Mouse (Mus musculus) forebrain, postnatal 0 days (tissue): ENCODE data around the gene Zbtb32. TPM values are rescaled to one million over a fixed set of nuclear protein-coding genes. Genes with fewer than 3 reads are reported as not detected.

ENCODE experiments used
- ATAC-seq: fragments of 200-750 bp; cut with Nextera tagmentation; 2 replicates; pipeline ENCODE4 v1.8.0; 2017; ENCODE audit warnings: mild to moderate bottlenecking, moderate library complexity
- DNase-seq: peaks from one replicate; pipeline ENCODE4 v3.0.0-alpha.2; 2015
- H3K27ac ChIP-seq: fragments of 300-500 bp; sonication (generic); 2 replicates; pipeline ENCODE4 v1.5.1; 2014; ENCODE audit warnings: low read depth, mild to moderate bottlenecking, antibody characterized with exemption, low read length, moderate library complexity, mixed read lengths
- H3K27me3 ChIP-seq: fragments of 300-500 bp; sonication (generic); 2 replicates; pipeline ENCODE4 v1.6.1; 2014; ENCODE audit warnings: mild to moderate bottlenecking, low read length, mixed read lengths; ENCODE audit not compliant: insufficient read depth
- H3K36me3 ChIP-seq: fragments of 300-500 bp; sonication (generic); 2 replicates; pipeline ENCODE4 v1.6.1; 2014; ENCODE audit warnings: mild to moderate bottlenecking, moderate library complexity; ENCODE audit not compliant: insufficient read depth
- H3K4me1 ChIP-seq: fragments of 300-500 bp; sonication (generic); 2 replicates; pipeline ENCODE4 v1.6.1; 2014; ENCODE audit warnings: antibody characterized with exemption; ENCODE audit not compliant: insufficient read depth
- H3K4me2 ChIP-seq: fragments of 300-500 bp; sonication (generic); 2 replicates; pipeline ENCODE4 v1.6.1; 2014; ENCODE audit warnings: low read depth, mild to moderate bottlenecking, moderate library complexity
- H3K4me3 ChIP-seq: fragments of 300-500 bp; sonication (generic); 2 replicates; pipeline ENCODE4 v1.5.1; 2014; ENCODE audit warnings: low read depth, low read length, mixed read lengths
- H3K9ac ChIP-seq: fragments of 300-500 bp; sonication (generic); 2 replicates; pipeline ENCODE4 v1.6.1; 2014; ENCODE audit warnings: mild to moderate bottlenecking
- H3K9me3 ChIP-seq: fragments of 300-500 bp; sonication (generic); 2 replicates; pipeline ENCODE4 v1.6.1; 2016; ENCODE audit warnings: low read length
- CTCF ChIP-seq: sonication (generic); IDR thresholded peaks from 2 replicates; pipeline ENCODE4 v1.5.1; 2016; ENCODE audit warnings: antibody characterized with exemption, control low read depth, low read depth
- whole genome bisulfite sequencing: fragments of 180-500 bp; shearing (Covaris S2); extraction: QIAGEN DNeasy Blood & Tissue Kit; methylation state at CpG from one replicate; pipeline ENCODE4 v1.1.7; 2014; 5-methylcytosine and 5-hydroxymethylcytosine counted together
- polyA plus RNA-seq: library from polyadenylated mRNA; unstranded; fragments of >200 nt; fragmentation: Nextera tagmentation; extraction: Ambion mirVana; gene quantifications from 2 replicates; pipeline ENCODE4 v1.2.1, GENCODE M21; 2015
- total RNA-seq: library from RNA; depleted of rRNA; stranded (reverse); fragments of >200 nt; gene quantifications from 2 replicates; pipeline ENCODE4 v1.2.3, GENCODE M21; 2014

Zbtb32 gene
- total and polyA plus RNA-seq, 2 experiments from 2014 or later, result 0.17 TPM; not detected in 1

- no peak for TF ChIP-seq CTCF
- Histone ChIP-seq H3K9ac (no peak within 1 kb of the TSS), H3K27me3 (no peaks in the 10 kb centered on the region), H3K27ac (no peak within 1 kb of the TSS), H3K9me3 (no peaks in the 10 kb centered on the region), H3K4me1 (no peaks in the 10 kb centered on the region), H3K4me3 (no peak within 1 kb of the TSS), H3K4me2 (no peak within 1 kb of the TSS), H3K36me3 (peaks cover 16% of the 10 kb centered on the region; the same call in 1 of the 2 replicates)
- ATAC-seq (no peak), DNase-seq (no peak)
- WGBS, result 76% methylated on average over 8 of the region's 8 CpGs
Observed at GRCm38 (mm10) chr7:30612654-30613402, 14.1 kb upstream of the Zbtb32 start, which contains the start of gene Upk1a. Gene Upk1a, minus strand, starts transcription at chr7:30612847.

GRCm38 (mm10) chr7:30610043-30610442 is 11.3 kb upstream of the Zbtb32 start:
- no peaks in the 10 kb centered on the region for H3K36me3 ChIP-seq
- no peak overlapping the region for H3K9ac ChIP-seq
- ATAC-seq, result no peak
- H3K9me3 ChIP-seq, result no peaks in the 10 kb centered on the region
- H3K27me3 ChIP-seq, result no peaks in the 10 kb centered on the region
- H3K4me3 ChIP-seq, result no peak overlapping the region
- no peaks in the 10 kb centered on the region for H3K4me1 ChIP-seq
- H3K4me2 ChIP-seq, result no peak overlapping the region
- no peak overlapping the region for H3K27ac ChIP-seq
- WGBS, result 65% methylated on average over 7 of the region's 7 CpGs
- DNase-seq, result no peak
- TF ChIP-seq CTCF, result no peak

- Histone ChIP-seq H3K27ac (no peak overlapping the region), H3K36me3 (no peaks in the 10 kb centered on the region), H3K9me3 (no peaks in the 10 kb centered on the region), H3K4me3 (no peak overlapping the region), H3K9ac (no peak overlapping the region), H3K4me2 (no peak overlapping the region), H3K27me3 (no peaks in the 10 kb centered on the region), H3K4me1 (no peaks in the 10 kb centered on the region)
- no peak for DNase-seq
- no peak for TF ChIP-seq CTCF
- no peak for ATAC-seq
- WGBS, result 50% methylated on average over 16 of the region's 16 CpGs
Observed at GRCm38 (mm10) chr7:30608476-30608875, 9.8 kb upstream of the Zbtb32 start.

- WGBS, result 29% methylated on average over 8 of the region's 8 CpGs
- Histone ChIP-seq H3K27ac (no peak overlapping the region), H3K27me3 (no peaks in the 10 kb centered on the region), H3K4me1 (no peaks in the 10 kb centered on the region), H3K9me3 (no peaks in the 10 kb centered on the region), H3K36me3 (no peaks in the 10 kb centered on the region), H3K9ac (no peak overlapping the region), H3K4me2 (no peak overlapping the region), H3K4me3 (no peak overlapping the region)
- peak; percentile 61 for TF ChIP-seq CTCF
- ATAC-seq (peak; percentile 42; the same call in 1 of the 2 replicates), DNase-seq (no peak)
Observed at GRCm38 (mm10) chr7:30607706-30608309, 9.1 kb upstream of the Zbtb32 start.

GRCm38 (mm10) chr7:30604944-30605343 is 6.2 kb upstream of the Zbtb32 start:
- H3K36me3 ChIP-seq, result no peaks in the 10 kb centered on the region
- H3K4me1 ChIP-seq, result 0 out of 2 replicates have a peak, but pooled peaks cover 4% of the 10 kb centered on the region
- no peaks in the 10 kb centered on the region for H3K27me3 ChIP-seq
- no peak overlapping the region for H3K27ac ChIP-seq
- no peak overlapping the region for H3K4me3 ChIP-seq
- ATAC-seq (no peak), DNase-seq (no peak)
- H3K9me3 ChIP-seq, result no peaks in the 10 kb centered on the region
- no peak for TF ChIP-seq CTCF
- WGBS, result 86% methylated on average over 8 of the region's 8 CpGs
- H3K9ac ChIP-seq, result no peak overlapping the region
- no peak overlapping the region for H3K4me2 ChIP-seq

GRCm38 (mm10) chr7:30604424-30604823 is 5.7 kb upstream of the Zbtb32 start:
- no peak for DNase-seq
- no peak for ATAC-seq
- Histone ChIP-seq H3K9ac (no peak overlapping the region), H3K9me3 (no peaks in the 10 kb centered on the region), H3K4me2 (no peak overlapping the region), H3K4me1 (peaks cover 8% of the 10 kb centered on the region; the same call in 1 of the 2 replicates), H3K4me3 (no peak overlapping the region), H3K36me3 (no peaks in the 10 kb centered on the region), H3K27ac (no peak overlapping the region), H3K27me3 (no peaks in the 10 kb centered on the region)
- TF ChIP-seq CTCF, result no peak
- 60% methylated on average over 8 of the region's 8 CpGs for WGBS

GRCm38 (mm10) chr7:30602583-30602982 is 3.9 kb upstream of the Zbtb32 start:
- Histone ChIP-seq H3K4me3 (no peak overlapping the region), H3K4me1 (peaks cover 8% of the 10 kb centered on the region; the same call in 1 of the 2 replicates), H3K9me3 (no peaks in the 10 kb centered on the region), H3K27ac (no peak overlapping the region), H3K4me2 (no peak overlapping the region), H3K27me3 (no peaks in the 10 kb centered on the region), H3K9ac (no peak overlapping the region), H3K36me3 (no peaks in the 10 kb centered on the region)
- no peak for TF ChIP-seq CTCF
- ATAC-seq (no peak), DNase-seq (no peak)
- 81% methylated on average over 3 of the region's 3 CpGs for WGBS
